Mouse (Mus musculus) kidney, adult 2 months (tissue): ENCODE data around the gene Sctr.

Source experiments
- CTCF ChIP-seq: fragments of 200-500 bp; conservative IDR thresholded peaks from 2 replicates; pipeline ENCODE4 v1.5.1; 2011; ENCODE audit warnings: low read depth, mild to moderate bottlenecking, control low read depth, low read length, moderate library complexity, mixed read lengths; ENCODE audit not compliant: insufficient read depth, insufficient read length
- POLR2A ChIP-seq: fragments of 200-500 bp; IDR thresholded peaks from one replicate; pipeline ENCODE4 v1.6.1; 2011; ENCODE audit warnings: low read depth, low read length, control low read depth

GRCm38 (mm10) chr1:120098327-120098726 is 91.6 kb downstream of the Sctr start:
- TF ChIP-seq CTCF (peak; percentile 82), POLR2A (no peak)
